Mouse (Mus musculus): ENCODE measurements around the gene Tmem130.

Tmem130 gene

DNA sequence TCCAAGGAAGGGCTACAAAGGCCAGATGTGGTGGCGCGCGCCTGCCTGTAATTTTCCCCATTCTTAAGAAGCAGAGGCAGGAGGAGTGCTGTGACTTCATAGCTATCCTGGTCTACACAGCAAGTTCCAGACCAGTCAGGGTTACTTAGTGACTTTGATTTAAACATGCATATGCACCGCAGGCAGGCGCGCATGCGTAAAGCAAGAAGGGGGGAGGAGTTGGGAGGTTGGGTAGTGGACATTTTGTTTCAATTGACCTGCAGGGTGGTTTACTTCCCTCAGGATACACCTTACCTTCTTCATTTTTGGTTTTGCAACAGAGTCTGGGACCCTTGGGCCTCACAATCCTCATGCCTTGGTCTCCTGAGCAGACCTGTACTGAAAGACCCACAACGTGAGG, 32.4 kb downstream of the Tmem130 start:
- no peak for DNase-seq (ENCODE audit: low spot score)

DNA sequence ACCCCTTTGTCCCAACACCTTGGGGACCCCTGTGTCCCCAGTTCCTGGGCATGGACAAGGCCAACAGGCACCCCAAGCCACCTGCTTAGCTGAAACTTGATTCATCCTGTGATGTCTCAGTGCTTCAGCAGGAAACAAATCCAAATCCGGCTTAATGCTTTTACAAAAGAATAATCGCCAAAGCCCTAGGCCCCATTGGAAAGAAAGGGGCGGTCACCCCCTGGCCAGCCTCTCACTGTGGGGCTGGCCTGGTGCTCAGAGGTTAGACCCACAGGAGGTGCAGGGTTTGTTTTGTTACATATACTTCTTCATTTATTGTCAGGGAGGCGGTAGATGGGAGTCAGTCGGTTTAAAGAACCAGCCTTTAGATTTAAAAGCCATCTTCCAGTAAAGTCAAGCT, 33.4 kb downstream of the Tmem130 start:
- no peak for DNase-seq (ENCODE audit: low spot score)

DNA sequence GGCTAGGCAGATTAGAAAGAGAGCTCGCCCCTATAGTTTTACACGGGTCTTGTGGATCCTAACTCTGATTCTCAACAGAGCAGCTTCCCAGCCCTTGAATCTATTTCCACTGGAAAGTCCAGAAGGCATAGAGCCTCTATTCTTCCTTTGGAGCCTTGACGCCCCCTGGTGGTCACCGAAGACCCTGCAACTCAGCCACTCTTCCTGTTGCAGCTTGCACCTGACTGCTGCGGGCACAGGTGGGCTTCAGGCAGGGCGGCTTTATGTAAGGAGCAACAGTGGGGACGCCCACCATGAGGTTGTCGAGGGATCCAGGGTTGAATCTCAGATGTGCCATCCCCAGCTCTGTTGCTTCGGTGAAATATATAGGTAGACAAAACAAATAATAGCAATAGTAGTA, 34.5 kb downstream of the Tmem130 start:
- DNase-seq (ENCODE audit: low spot score) = peak; percentile 24

DNA sequence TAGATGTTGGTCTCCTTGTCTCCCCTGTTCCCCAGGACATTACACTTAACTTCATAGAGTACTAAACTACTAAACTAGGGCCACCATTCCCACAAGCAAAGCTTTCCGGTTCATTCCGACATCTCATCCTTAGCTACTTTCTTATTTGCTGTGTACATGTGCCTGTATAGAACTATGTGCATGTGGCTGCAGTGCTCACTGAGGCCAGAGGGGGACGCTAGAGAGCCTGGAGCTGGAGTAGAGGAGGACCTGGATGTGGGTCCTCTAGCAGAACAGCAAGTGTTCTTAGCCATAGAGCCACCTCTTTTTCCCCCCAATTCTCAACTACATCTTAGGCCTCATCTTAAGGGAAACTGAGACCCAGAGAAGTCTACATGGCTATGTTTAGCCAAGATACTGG, 36.1 kb downstream of the Tmem130 start:
- DNase-seq (ENCODE audit: low spot score) = no peak

DNA sequence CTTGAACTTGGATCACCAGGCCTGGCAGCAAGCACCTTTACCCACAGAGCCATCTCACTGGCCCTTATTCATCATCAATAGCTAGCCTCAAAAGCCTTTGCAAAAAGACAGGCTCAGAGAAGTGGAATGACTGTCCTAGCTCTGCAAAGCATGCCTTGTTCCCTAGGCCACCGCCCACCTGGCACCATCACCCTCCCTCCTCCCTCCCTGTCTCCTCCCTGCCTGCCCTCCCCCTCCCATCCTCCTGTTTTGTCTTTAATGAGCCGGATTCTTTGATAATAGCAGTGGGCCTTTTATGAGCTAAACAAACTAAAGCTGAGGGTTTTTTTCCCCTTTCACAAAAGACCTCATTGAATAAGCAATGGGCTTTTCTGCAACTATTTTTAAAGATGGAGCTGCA, 36.7 kb downstream of the Tmem130 start:
- no peak for DNase-seq (ENCODE audit: low spot score)

DNA sequence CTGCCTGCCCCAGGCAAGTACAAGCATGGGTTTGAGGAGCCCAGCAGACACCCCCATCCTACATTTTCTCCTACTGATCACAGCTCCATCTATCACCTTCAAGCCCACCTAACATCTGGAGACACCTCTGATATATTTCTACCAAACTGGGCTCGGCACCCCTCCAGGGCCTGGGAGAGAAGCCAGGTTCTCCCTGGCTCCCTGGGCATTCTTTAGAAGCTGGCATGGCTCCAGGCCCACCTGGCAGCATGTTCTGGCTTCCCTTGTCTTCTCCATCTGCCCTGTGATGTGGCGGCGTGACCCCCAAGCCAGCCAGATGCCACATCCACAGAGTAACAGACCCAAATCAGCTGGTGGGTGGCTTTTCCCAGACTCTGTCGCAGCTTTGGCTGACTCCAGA, 41.3 kb downstream of the Tmem130 start:
- no peak for DNase-seq (ENCODE audit: low spot score)

DNA sequence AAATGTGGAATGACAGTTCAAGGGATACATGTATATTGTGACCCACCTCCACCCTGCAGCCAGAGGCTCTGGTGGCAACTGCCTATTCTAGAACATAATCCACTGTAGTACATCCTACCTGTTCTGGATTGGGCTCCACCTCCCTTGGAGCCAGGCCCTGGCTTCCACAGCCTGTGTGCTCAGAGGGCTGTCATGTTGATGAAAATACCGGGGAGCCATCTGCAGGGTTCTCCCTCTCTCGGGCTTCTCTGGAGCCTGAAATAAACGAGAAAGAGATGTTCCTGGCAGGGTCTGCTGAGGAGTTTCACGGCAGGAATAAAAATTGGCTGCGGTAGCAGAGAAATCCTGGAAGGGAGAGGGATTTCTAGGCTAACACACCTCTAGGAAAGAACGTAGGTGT, 41.8 kb downstream of the Tmem130 start:
- DNase-seq (ENCODE audit: low spot score) = no peak

DNA sequence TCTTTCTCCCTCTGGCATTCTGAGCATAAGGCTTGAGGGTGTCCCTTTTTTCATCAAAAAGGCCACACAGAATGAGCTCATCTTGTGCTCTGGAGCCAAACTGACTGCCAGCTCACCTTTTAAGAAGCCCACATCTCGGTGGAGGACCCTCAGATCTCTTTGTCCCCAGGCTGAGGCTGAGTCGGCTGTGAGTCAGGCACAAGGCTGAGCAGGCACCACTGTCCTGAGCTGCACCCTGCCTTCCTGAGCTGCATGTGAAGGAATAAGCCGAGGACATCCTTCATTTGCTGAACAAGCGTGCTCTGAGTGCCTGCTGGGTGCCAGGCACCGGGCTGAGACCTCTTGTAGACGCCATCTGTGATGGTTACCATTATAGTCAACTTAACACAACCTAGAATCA, 44.4 kb downstream of the Tmem130 start:
- DNase-seq (ENCODE audit: low spot score) = no peak

DNA sequence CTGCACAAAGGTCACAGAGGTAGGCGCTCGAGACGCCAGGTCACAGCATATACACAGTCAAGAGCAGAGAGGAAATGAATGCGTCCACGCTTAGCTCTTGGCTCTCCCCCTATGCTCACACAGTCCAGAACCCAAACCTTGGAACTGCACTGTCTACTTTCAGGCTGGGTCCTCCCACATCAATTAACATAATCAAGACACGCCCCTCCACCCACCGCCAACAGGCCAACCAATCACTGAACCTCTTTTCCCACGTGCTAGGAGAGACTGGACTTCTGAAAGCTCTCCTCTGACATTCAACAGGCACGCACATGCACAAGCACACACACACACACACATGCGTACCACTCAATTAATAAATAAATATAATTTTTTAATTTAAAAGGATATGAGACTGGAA, 48.2 kb downstream of the Tmem130 start:
- DNase-seq (ENCODE audit: low spot score) = no peak

DNA sequence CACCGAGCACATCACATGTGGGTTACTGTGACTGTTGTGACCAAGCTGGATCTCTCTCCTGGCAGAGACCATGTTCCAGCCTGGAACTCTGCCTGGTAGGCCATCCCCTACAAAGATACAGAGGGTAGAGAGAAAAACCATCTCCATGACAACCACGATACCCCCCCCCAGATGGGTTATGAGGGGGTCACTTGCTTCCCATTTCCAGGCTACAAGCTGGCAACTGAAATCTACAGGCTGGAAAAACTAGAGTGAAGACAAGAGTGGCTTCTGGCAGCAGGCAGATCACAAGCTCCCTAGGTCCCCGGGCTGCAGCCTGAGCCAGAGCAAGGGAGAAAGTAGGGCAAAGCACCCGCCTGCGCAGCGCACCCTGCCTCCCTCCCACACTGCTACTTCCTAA, 54.0 kb downstream of the Tmem130 start:
- no peak for DNase-seq (ENCODE audit: low spot score)

DNA sequence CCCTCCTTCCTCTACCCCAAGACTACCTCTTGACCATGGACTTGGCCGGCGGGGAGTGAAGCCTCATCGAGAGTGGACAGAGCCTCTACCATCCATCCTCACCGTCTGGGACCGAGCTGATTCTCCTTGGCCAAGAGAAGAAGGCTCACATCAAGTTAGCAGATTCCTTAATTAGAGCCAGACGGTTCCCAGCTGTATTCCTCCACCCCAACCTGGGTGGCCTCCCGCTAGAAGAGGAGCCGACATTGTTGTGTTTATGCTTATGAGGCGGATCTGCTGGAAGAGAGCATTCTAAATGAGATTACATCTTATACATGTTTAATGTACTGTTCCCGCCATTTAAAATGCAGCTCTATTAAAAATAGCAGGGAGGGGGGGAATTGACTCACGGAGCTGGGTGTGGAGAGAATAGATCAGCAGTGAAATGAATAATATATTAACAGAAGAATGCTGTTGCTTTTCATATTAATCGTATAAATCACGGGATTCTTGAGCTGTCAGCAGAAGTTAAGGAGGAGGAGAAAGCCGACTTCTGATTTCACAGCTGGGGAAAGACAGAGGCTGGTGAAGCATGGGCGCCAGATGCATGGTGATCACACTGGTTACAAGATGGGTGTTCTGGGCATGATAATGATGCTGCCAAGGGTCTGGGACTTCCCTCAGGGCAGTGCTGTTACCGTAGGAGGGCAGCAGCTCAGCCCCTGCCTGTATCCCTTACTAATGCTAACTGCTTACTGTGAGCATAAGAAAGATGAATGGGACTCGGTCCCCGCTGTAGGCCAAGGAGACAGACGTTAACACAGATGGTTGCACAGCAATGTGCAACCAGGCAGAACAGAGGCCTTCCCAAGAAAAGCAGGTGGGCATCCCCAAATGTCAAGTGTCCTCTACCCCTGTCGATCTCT, 57.9 kb downstream of the Tmem130 start:
- DNase-seq (ENCODE audit: low spot score) = no peak

DNA sequence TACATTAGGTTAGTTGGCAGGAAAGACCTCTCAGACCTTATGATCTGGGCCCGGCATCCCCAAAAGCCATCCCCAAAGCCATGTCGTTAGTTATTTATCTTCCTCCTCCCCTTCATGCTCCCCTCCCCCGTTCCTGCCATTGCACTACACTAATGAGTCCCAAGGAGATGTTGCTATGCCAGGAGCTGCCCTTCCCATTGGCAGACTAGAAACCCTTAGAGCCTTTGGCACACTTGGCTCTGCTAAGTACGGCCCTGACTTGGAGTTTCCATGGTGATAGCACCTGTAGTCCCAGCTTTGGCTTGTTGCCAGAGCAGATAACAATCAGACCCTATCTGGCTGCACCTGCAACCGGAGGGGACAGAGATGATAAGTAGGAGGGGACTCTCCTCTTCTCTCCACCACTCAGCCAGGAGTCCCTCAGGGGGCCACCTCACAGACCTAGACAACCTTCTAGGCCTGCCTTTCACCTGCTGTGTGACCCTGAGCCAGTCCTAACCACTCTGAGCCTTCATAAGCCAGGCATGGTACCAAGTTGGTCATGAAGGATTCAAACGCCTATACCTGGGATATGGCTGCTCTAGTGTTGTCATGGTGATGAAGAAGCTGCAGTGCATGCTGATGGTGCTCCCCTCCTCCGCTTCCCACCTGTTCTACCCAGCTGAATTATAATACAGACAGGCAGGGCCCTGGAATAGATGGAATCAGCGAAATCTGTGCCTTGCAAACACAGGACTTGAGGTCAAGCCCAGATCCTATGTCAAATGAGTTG, 66.1 kb downstream of the Tmem130 start:
- no peak for DNase-seq (ENCODE audit: low spot score)

DNA sequence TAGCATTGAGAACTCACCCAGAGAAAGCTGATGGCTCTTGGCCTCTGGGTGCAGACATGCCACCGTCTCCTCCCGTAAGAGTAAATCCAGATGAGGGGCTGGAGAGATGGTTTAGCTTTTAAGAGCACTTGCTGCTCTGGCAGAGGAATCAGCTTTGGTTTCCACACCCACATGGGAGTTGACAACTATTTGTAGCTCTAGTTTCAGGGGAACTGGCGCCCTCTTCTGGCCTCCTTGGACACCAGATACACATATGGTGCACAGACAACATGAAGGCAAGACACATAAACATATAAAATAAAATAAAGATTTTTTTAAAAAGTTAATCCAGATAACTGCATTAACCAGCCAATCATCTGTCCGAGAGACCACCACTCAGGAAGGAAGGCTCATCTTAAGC, 67.5 kb downstream of the Tmem130 start:
- no peak for DNase-seq (ENCODE audit: low spot score)

DNA sequence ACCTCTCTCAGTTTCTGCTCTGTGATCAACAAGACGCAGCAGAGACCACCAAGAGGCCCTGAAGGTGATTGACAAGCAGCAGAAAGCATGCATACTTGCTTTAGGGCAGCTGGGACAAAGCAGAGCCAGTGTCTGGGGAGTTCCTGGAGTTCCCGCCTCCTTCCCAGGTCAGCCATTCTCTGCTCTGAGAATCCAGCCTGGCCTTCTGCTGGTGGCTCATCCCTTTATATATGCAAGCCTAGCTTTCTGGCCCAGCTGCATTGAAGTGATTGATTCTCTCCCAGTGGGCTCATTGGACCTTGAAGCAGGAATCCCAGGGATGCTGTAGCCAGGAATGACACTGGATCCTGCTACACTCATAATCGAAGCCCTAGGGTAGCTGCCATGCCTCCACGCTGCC, 70.2 kb downstream of the Tmem130 start:
- DNase-seq (ENCODE audit: low spot score) = no peak

DNA sequence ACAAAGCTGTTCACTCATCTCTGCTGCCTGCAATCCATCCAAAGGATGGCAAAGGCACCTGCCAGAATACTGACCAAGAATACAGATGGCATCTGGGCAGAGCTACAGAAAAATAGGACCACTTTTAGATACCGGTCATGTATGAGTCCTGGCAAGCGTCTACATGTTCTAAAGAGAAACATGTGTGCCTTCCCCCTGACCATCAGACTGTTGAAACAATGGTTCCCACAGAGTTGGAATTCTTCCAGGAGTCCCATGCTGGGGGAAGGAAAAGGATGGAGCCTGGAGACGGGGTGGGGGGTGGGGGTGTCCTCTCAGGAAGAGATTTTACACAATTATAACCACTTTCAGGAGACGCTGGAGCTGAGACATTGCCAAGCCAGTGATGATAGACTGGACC, 73.2 kb downstream of the Tmem130 start:
- DNase-seq (ENCODE audit: low spot score) = no peak

Measured in MN1 (cell line).